Mouse (Mus musculus): ENCODE data around the gene Mrgprb5.
"Not testable (repeated sequence)": the region's sequence is repeated elsewhere in the genome, so short reads cannot be mapped to it uniquely, and the experiment has no call there.

Mrgprb5 gene

GRCm38 (mm10) chr7:48168919-48169318 is at the start of gene Mrgprb5:
TSS of gene Mrgprb5 (minus strand) at chr7:48169019.
- DNase-seq (ENCODE audit: low spot score) = no peak

DNA sequence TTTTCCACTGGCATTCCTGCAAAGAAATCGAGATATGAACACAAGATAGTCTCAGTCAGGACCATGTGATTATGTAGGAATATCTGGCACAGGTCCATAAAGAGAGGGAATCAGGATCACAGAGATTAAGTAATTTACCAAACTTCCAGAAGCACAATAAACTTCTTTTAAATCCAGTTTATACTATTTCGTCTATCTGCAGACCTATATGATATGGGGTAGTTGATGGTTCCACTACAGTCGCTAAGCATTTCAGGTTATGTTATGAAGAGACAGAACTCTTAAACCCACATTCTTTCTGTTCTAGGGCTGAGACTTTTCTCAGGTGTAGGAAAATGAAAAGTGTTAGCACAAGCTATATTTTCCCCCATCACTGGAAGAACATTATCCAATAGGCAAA is 30.4 kb upstream of the Mrgprb5 start, which contains the start of gene Mrgprb4:
Gene Mrgprb4, minus strand, starts transcription at position 101 of the 400 bp plus-strand sequence.
- DNase-seq (ENCODE audit: low spot score) = no peak

DNA sequence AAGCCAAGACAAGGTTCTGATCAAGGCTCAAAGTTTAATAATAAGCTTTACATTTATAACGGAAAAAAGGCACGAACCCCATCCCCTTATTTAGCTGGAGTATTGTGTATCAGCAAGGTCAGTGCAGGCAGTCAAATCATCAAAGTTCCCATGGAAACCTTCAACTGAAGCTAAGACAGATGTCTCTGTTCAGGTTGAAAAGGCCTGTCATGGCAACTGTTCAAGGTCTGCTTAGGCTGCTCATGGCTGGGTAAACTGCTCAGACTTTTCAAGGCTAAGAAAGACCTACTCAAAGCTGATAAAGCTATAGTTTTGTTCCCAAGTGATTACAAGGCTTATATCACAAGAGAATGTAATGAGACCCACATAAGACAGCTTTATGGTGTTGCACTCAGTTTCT is 1.3 kb downstream of the Mrgprb5 start:
- DNase-seq (ENCODE audit: low spot score) = peak; percentile 50

DNA sequence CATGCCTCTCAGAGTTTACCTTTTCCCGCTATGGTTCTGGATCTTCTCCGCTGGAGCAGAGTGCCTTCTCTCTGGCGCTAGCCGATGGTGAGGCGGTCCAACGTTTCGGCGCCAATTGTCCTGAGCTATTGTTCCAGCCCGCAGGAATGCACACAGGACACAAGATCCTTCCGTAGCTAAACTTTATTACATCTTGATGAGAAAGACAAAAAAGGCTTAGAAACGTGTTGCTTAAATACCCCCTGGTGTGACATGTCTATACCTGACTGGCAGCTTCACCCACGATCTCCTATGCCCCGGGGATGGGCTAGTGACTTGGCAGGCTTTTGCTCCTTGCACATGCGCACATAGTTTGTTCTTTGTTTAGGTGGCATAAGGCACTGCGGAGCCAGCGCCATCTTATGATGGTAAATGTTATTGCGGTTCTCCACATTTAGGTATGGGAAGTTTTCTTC is 30.5 kb downstream of the Mrgprb5 start:
- DNase-seq (ENCODE audit: low spot score) = peak; percentile 33

GRCm38 (mm10) chr7:48137216-48138077 is 31.4 kb downstream of the Mrgprb5 start:
- peak; percentile 5 for DNase-seq (ENCODE audit: low spot score)

DNA sequence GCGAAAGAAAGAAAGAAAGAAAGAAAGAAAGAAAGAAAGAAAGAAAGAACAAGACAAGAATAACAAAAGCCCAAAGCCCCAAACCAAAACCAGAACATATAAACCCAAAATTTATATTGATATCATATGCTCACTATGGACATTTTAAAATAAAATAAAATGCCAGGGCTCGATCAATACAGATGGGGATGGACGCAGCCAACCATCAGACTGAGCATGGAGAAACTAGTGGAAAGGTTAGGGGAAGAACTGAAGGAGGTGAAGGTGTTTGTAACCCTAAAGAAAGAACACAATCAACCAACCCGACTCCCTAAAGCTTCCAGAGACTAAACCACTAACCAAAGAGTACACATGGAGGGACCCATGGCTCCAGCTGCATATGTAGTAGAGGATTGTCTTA is 36.1 kb downstream of the Mrgprb5 start:
- DNase-seq (ENCODE audit: low spot score) = no peak

- DNase-seq (ENCODE audit: low spot score) = not testable (repeated sequence)
Observed at GRCm38 (mm10) chr7:48132247-48132646, 36.6 kb downstream of the Mrgprb5 start.

DNA sequence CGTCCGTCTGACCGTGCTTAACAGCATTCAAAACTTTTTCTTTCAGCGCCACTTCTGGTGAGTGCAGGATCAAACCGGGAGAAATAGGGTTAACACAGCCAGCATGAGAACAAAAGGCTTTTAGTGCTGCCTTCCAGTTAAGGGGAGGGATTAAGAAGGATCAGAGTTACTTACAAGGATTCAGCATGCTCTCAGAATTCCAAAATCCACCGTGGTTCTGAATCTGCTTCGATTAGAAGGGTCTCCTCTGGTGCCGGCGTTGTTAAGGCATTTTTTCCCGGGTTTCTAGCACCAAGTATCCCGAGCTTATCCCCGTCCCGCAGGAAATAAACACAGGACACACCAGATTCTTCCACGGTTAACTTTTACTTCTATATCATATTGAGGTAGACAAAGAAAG is 37.0 kb downstream of the Mrgprb5 start:
- not testable (repeated sequence) for DNase-seq (ENCODE audit: low spot score)

- no peak for DNase-seq (ENCODE audit: low spot score)
Observed at GRCm38 (mm10) chr7:48123806-48124205, 45.0 kb downstream of the Mrgprb5 start.

All from ovary, adult 18-20 months (tissue).